Mouse (Mus musculus): ENCODE measurements around the gene Med13l.

Gene Med13l

DNA sequence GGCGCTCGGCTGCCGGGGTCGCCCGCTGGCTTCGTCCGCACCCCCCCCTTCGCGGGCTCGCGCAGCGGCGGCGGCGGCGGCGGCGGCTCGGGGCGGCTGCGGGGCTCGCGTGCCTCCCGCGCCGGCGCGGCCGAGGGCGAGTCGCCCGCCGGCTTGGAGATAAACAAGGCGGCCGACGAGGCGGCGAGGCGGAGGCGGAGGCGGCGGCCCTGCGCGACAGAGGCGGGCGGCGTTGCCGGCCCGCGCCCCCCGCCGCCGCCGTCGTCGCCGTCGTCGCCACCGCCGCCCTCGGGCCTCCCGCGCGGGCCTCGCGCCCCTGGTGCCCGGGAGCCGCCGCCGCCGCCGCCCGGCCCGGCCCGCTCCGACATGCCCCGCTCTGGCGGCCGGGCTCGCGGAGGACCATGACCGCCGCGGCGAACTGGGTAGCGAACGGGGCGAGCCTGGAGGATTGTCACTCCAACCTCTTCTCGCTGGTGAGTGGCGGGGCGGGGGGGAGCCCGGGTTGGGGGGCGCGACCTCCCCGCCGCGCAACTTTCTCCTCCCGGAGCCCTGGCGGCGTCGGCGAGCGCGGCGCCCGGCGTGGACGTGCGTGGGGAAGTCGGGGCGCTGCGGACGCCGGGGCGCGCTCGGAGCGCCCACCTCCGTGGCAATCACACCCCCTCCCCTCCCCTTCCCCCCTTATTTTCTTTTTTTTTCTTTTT lies at the start of gene Med13l:
Gene Med13l (plus strand): TSS at position 295 of the 701 bp plus-strand sequence.
- no peak for DNase-seq (ENCODE audit: low spot score)

DNA sequence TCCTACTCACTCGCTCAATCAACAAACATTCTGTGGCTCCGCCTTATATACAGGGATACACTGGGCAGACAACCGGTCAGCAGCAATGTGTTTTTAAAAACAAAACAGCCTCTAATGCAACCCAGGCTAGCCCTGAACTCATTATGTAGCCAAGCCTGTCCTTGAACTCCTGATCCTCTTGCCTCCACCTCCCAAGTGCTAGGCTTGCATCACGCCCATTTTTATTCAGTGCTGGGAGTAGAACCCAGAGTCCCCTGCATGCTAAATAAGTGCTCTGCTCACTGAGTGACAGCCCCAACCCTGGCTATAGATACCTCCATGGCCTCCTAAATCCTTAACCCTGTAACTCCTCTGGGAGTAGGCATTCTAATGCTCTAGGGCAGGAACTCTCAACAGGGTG lies 49.5 kb upstream of the Med13l start:
- DNase-seq (ENCODE audit: low spot score) = no peak

GRCm38 (mm10) chr5:118513005-118513404 lies 47.5 kb upstream of the Med13l start:
- DNase-seq (ENCODE audit: low spot score) = no peak

- peak; percentile 15 for DNase-seq (ENCODE audit: low spot score)
These were observed 46.6 kb upstream of the Med13l start for GRCm38 (mm10) chr5:118513629-118514526.

- no peak for DNase-seq (ENCODE audit: low spot score)
These were observed 46.0 kb upstream of the Med13l start for GRCm38 (mm10) chr5:118514527-118514831.

DNA sequence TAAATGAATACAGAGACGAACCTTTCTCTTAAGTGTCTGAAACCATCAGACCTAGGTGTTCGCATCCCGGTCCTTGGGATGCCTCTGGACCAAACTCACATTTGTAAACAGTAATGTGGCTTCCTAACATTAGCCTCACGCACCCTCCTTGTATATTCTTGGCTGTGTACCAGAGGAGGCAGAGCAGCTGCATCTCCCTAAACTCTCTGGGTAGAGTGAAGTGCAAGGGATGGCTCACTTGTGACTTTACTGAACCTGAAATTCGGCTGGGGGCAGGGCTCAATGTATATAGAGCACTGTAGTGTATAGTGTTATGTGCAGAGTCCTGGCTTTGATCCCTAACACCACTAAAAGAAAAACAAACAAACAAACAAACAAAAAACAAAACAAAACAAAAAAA lies 45.6 kb upstream of the Med13l start:
- no peak for DNase-seq (ENCODE audit: low spot score)

DNA sequence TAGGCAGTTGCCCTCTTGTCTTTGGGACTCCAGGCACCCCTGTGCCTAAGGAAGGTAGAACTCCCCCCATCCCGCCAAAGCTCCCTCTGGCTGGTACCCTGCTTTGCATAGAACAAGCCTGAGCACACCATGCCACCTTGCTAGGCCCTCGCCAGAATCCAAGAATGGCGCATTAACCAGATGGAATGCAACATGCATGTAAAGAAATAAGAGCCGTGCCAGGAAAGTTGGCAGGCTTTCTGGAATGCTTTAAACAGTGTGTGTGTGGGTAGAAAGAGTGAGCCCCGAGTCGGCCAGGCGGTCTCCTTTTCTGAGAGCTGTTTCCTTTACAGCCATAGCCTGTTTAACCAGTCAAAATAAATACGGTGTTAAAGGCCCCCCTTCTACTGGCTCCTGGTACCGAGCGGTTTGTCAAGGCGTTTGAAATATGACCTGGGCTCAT lies 45.2 kb upstream of the Med13l start:
- DNase-seq (ENCODE audit: low spot score) = peak; percentile 60

DNA sequence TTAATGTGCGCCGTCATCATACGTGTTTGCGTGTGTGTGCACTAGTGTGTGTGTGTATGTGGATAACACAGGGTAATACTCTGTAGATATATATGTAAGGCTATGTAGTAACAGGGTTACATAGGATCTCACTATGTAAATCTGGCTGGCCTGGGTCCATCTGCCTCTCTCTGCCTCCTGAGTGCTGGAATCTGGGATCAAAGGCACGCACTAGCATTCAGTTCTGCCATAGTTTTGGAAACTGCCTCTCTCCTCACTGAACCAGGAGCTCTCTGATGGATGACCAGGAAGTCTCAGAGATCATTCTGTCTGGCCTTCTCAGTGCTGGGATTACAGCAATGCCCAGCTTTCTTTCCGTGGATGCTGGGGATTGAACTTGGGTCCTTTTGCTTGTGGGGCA lies 44.4 kb upstream of the Med13l start:
- DNase-seq (ENCODE audit: low spot score) = no peak

DNA sequence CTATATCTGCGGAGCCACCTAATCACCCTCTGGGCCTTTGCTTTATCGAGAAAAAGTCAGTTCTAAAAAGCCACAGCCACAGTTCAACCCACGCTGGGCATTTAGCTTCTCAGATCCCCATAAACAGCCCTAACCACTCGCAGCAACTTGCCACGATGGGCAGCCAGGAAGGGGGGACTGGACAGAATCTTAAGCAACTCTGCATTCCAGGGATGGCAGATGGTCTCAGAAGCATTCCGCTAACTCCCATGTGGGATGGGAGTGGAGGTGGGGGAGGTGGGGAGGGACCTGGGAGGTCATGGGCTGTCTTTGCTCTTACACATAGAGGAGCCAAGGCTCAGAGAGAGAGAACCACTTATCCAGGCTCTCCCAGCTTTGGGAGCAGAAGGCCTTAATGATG lies 44.0 kb upstream of the Med13l start:
- DNase-seq (ENCODE audit: low spot score) = no peak

DNA sequence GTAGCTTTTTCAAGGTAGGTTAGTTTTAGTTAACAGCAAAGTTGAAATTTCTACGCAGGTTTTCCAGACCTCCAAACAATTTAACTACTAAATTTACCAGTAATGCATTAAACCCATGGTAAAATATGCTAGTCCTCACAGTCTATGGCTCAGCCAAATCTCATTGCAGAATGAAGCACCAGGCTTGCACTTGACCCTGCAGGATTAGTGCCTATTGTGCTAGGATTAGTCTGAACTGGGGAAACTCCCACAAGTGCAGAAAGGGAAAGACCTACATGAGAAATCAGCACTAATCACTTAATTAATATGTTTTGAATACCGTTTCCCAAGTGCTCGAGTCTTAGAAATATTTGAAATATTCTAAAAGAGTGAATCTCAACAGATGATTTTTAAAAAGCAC lies 40.0 kb upstream of the Med13l start:
- no peak for DNase-seq (ENCODE audit: low spot score)

- DNase-seq (ENCODE audit: low spot score) = no peak
These were observed 36.1 kb upstream of the Med13l start for GRCm38 (mm10) chr5:118524400-118524799.

- DNase-seq (ENCODE audit: low spot score) = no peak
These were observed 34.8 kb upstream of the Med13l start for GRCm38 (mm10) chr5:118525634-118526033.

- no peak for DNase-seq (ENCODE audit: low spot score)
These were observed 34.0 kb upstream of the Med13l start for GRCm38 (mm10) chr5:118526504-118526903.

DNA sequence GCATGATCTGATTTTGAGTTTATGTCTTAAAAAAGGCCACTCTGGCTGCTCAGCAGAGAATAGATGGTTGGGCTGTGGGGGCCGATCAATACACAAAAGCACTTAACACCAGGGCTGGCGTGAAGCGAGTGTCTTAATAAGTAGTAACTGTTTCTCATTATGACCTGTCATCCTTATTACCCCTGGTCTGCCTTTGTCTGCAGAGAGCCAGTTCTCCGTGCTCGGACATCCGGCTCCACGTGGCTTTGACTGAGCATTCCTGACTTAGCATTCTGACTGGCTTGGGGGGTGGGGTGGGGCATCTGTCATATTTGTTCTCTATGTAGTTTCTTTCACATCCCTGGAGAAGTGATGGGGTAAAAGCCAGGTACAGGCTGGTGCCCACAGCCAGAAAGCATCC lies 31.2 kb upstream of the Med13l start:
- DNase-seq (ENCODE audit: low spot score) = no peak

DNA sequence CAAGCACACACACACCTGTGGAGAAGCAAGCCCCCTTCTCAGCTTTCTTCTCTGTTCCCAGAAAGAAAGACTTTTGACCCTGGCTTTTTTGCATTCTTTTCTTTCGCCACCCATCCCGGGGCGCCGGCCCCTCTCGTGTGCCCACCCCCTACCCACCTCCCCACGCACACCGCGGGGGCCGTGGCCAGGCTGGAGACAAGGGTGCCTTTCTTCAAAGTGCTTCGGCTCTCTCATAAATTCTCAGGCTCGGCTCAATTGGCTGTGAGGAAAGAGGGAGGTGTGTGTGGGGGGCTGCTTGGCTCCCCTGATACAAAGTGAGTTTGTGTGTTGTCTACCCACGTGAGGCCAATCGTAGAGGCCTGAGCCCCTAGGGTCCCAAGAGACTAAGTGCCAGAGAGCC lies 28.4 kb upstream of the Med13l start:
- no peak for DNase-seq (ENCODE audit: low spot score)

DNA sequence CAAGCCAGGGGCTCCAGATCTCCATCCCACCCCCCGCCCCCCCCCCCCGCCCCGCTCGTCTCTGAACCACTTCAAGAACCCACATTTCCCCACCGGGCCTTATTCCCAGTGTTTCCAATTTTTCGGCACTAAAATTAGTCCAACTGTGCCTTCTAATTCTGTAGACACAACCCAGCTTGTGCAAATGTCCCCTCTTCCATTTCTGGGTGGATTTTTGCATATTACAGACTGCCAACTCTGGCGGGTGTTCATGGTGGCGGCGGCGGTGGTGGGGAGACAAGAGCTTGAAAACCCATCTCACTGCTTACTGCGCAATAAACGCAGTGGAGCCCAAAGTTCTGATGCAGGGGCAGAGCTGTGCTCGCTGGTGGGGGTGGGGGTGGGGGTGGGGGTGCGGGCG lies 27.8 kb upstream of the Med13l start:
- DNase-seq (ENCODE audit: low spot score) = peak; percentile 19

- no peak for DNase-seq (ENCODE audit: low spot score)
These were observed 26.0 kb upstream of the Med13l start for GRCm38 (mm10) chr5:118534407-118534921.

DNA sequence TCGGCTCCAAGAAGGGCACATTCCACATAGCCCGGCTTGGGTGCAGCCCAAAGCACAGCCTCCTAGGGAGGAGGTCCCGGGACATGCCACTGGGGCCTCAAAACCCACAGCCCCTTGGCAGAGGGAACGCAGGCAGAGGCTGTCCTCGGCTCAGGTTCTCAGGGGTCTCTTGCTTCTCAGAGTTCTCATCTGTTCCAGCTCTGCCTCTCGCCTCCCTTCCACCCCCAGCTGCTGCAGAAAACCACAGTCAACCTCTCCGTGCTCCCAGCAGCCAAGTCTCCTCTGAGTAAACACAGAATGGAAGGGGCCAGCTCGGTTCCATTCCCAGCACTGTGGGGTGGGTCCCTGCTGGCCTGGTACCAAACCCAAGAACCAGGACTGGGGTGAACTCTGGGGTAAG lies 25.3 kb upstream of the Med13l start:
- DNase-seq (ENCODE audit: low spot score) = no peak

- no peak for DNase-seq (ENCODE audit: low spot score)
These were observed 22.0 kb upstream of the Med13l start for GRCm38 (mm10) chr5:118538487-118538886.

GRCm38 (mm10) chr5:118543816-118544215 lies 16.7 kb upstream of the Med13l start:
- DNase-seq (ENCODE audit: low spot score) = no peak

DNA sequence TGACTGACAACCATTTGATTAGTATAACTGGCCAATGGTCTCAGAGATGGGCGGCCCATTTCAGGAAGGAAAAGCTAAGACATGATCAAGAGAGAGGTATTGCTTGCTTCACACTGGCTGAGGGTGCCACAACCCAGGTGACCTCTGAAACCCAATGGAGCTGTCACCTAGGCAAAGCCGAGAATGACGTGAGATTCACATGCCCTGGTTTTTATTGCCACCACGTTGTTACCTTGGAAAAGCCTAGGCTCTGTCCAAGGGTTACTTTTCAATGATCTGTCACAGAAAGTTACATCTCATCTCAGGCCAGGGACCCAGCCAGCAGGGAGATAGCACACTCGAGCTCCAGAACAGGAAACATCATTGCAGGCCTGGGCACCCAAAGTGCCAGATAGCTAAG lies 10.0 kb upstream of the Med13l start:
- no peak for DNase-seq (ENCODE audit: low spot score)

GRCm38 (mm10) chr5:118553290-118553689 lies 7.2 kb upstream of the Med13l start:
- DNase-seq (ENCODE audit: low spot score) = no peak

- DNase-seq (ENCODE audit: low spot score) = no peak
These were observed 5.2 kb upstream of the Med13l start for GRCm38 (mm10) chr5:118555305-118555704.

All from left cerebral cortex, adult 11 months (tissue).